25 mouse cellular contexts compared by ENCODE assay signal in the genomic region with DNA sequence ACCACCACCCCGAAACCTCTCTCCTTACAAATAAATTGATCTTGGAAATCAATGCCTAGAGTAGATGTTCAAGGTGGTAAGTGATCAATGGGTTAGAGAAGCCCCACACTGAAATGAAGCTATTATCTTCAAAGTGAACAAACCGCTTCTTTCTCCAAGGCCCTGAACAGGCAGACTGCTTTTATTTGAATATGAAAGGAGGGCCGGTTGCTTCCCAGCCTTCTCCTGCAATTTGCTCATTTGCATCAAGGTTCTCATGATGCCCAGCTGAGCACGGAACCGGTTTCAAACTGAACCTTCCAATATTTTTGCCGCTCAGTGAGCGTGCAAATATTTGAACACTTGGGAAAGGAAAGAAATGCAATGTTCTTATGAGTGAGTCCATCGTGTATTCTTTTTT.
DNase-seq lines count a peak whose midpoint lies in the region; ATAC-seq and TF ChIP-seq lines count a peak whose summit lies in the region.
"Had no signal": no experiment of that assay in that cellular context is flagged by ENCODE, and none has a peak within 500 bp of the region (broad histone marks: within the 10 kb centered on the region; RNA-seq: fewer than 3 reads in every experiment).

No protein-coding gene starts in this region.

- H3K4me1 ChIP-seq in forebrain, embryonic 14.5 days (ENCODE audit: control insufficient read depth, insufficient read depth, low read length), result no peaks in the 10 kb centered on the region; the same call in 1 of the 2 replicates
- H3K4me1 ChIP-seq in forebrain, postnatal 0 days (ENCODE audit: insufficient read depth), result no peaks in the 10 kb centered on the region
- no peaks in the 10 kb centered on the region for H3K4me1 ChIP-seq in limb, embryonic 11.5 days (ENCODE audit: control insufficient read depth, insufficient read depth, low read length)
- peaks cover 13% of the 10 kb centered on the region for H3K4me1 ChIP-seq in limb, embryonic 10.5 days
- H3K4me1 ChIP-seq in midbrain, embryonic 14.5 days (ENCODE audit: control insufficient read depth, insufficient read depth, low read length), result peaks cover 12% of the 10 kb centered on the region
- peaks cover 33% of the 10 kb centered on the region for H3K4me1 ChIP-seq in midbrain, embryonic 13.5 days (replicated peaks)
- H3K4me1 ChIP-seq: embryonic facial prominence, embryonic 13.5 days; intestine, embryonic 15.5 days had no signal

- H3K9me3 ChIP-seq in forebrain, embryonic 14.5 days (replicated peaks; ENCODE audit: control insufficient read depth, low read length), result no peaks in the 10 kb centered on the region
- no peaks in the 10 kb centered on the region for H3K9me3 ChIP-seq in forebrain, postnatal 0 days (ENCODE audit: low read length)
- no peaks in the 10 kb centered on the region for H3K9me3 ChIP-seq in limb, embryonic 11.5 days (ENCODE audit: control insufficient read depth, low read length)
- H3K9me3 ChIP-seq in limb, embryonic 10.5 days (replicated peaks), result no peaks in the 10 kb centered on the region
- H3K9me3 ChIP-seq in midbrain, embryonic 14.5 days (ENCODE audit: control insufficient read depth, low read length), result no peaks in the 10 kb centered on the region
- H3K9me3 ChIP-seq in midbrain, embryonic 13.5 days, result no peaks in the 10 kb centered on the region
- H3K9me3 ChIP-seq: embryonic facial prominence, embryonic 10.5 days; embryonic facial prominence, embryonic 13.5 days; forebrain, embryonic 12.5 days; intestine, embryonic 15.5 days had no signal

- no peak for TF ChIP-seq POLR2A in brain, embryonic 14.5 days (IDR thresholded peaks at IDR 0.05; ENCODE audit: borderline replicate concordance, extremely low read depth, insufficient read depth, insufficient read length, poor library complexity, severe bottlenecking)

- ATAC-seq in forebrain, embryonic 14.5 days, result no peak
- no peak for ATAC-seq in forebrain, postnatal 0 days
- ATAC-seq in limb, embryonic 11.5 days (ENCODE audit: insufficient number of reproducible peaks, low FRiP score, low TSS enrichment, low read depth), result no peak
- no peak for ATAC-seq in midbrain, embryonic 14.5 days (ENCODE audit: low FRiP score, low TSS enrichment)
- ATAC-seq in midbrain, embryonic 13.5 days, result no peak
- ATAC-seq: forebrain, embryonic 16.5 days; intestine, embryonic 15.5 days had no signal

- H3K36me3 ChIP-seq in forebrain, embryonic 14.5 days (ENCODE audit: control insufficient read depth, insufficient read depth, low read length), result no peaks in the 10 kb centered on the region
- H3K36me3 ChIP-seq in forebrain, postnatal 0 days (ENCODE audit: insufficient read depth), result no peaks in the 10 kb centered on the region
- H3K36me3 ChIP-seq in limb, embryonic 11.5 days (ENCODE audit: control insufficient read depth, insufficient read depth, low read length), result no peaks in the 10 kb centered on the region
- no peaks in the 10 kb centered on the region for H3K36me3 ChIP-seq in limb, embryonic 10.5 days
- H3K36me3 ChIP-seq in midbrain, embryonic 14.5 days (ENCODE audit: control insufficient read depth, insufficient read depth, low read length), result no peaks in the 10 kb centered on the region
- no peaks in the 10 kb centered on the region for H3K36me3 ChIP-seq in midbrain, embryonic 13.5 days
- H3K36me3 ChIP-seq: embryonic facial prominence, embryonic 10.5 days; embryonic facial prominence, embryonic 13.5 days; forebrain, embryonic 12.5 days; intestine, embryonic 15.5 days had no signal

- intact Hi-C loops in left cerebral cortex, postnatal 25 days (cut with DNase I), result no loop called here

- WGBS in forebrain, embryonic 14.5 days, result 25% methylated on average over 8 of the region's 8 CpGs
- 35% methylated on average over 8 of the region's 8 CpGs for WGBS in forebrain, postnatal 0 days
- 54% methylated on average over 8 of the region's 8 CpGs for WGBS in limb, embryonic 11.5 days
- WGBS in limb, embryonic 10.5 days, result 50% methylated on average over 8 of the region's 8 CpGs
- WGBS in midbrain, embryonic 14.5 days, result 21% methylated on average over 8 of the region's 8 CpGs
- 26% methylated on average over 8 of the region's 8 CpGs for WGBS in midbrain, embryonic 13.5 days

- no peak overlapping the region for H3K4me2 ChIP-seq in forebrain, embryonic 14.5 days (ENCODE audit: low read length)
- H3K4me2 ChIP-seq in forebrain, postnatal 0 days (ENCODE audit: low read depth), result no peak overlapping the region
- no peak overlapping the region for H3K4me2 ChIP-seq in limb, embryonic 11.5 days (ENCODE audit: low read depth, severe bottlenecking)
- no peak overlapping the region for H3K4me2 ChIP-seq in midbrain, embryonic 14.5 days (ENCODE audit: low read length)
- H3K4me2 ChIP-seq in midbrain, embryonic 13.5 days (replicated peaks), result no peak overlapping the region
- H3K4me2 ChIP-seq: embryonic facial prominence, embryonic 13.5 days; forebrain, embryonic 12.5 days; heart, embryonic 11.5 days; intestine, embryonic 15.5 days had no signal

- no peak overlapping the region for H3K27ac ChIP-seq in forebrain, embryonic 14.5 days (ENCODE audit: low read depth, low read length)
- H3K27ac ChIP-seq in forebrain, postnatal 0 days (ENCODE audit: low read depth, low read length), result no peak overlapping the region
- H3K27ac ChIP-seq in limb, embryonic 11.5 days (replicated peaks; ENCODE audit: low read depth, low read length), result no peak overlapping the region
- H3K27ac ChIP-seq in limb, embryonic 10.5 days, result no peak overlapping the region
- no peak overlapping the region for H3K27ac ChIP-seq in midbrain, embryonic 14.5 days (replicated peaks; ENCODE audit: low read depth, low read length)
- H3K27ac ChIP-seq in midbrain, embryonic 13.5 days, result no peak overlapping the region
- H3K27ac ChIP-seq: embryonic facial prominence, embryonic 10.5 days; embryonic facial prominence, embryonic 13.5 days; forebrain, embryonic 12.5 days; gastrocnemius, adult 2 months; intestine, embryonic 15.5 days had no signal

- peak; percentile 22 for DNase-seq in forebrain, embryonic 14.5 days (ENCODE audit: low spot score)
- no peak for DNase-seq in forebrain, postnatal 0 days
- peak; percentile 14 for DNase-seq in limb, embryonic 11.5 days (ENCODE audit: low spot score)
- no peak for DNase-seq in limb, embryonic 10.5 days (ENCODE audit: low spot score)
- peak; percentile 39 for DNase-seq in midbrain, embryonic 14.5 days
- DNase-seq in brain, embryonic 14.5 days (ENCODE audit: low read depth), result peak; percentile 54
- DNase-seq in left cerebral cortex, postnatal 25 days (ENCODE audit: low spot score in 2 of 2), result no peak
- DNase-seq: adrenal gland, postnatal 10 days; adrenal gland, postnatal 36 days; cerebellum, adult 11 months; cerebellum, adult 2 months; cerebellum, adult 9-11 months; cerebellum, postnatal 25 days; embryo, embryonic 11 days; gastrocnemius, adult 2 months; gastrocnemius, postnatal 14 days; heart, adult 11 months had no signal

- H3K9ac ChIP-seq in forebrain, embryonic 14.5 days (ENCODE audit: low read length), result no peak overlapping the region
- no peak overlapping the region for H3K9ac ChIP-seq in forebrain, postnatal 0 days
- no peak overlapping the region for H3K9ac ChIP-seq in limb, embryonic 11.5 days (ENCODE audit: low read length)
- H3K9ac ChIP-seq in midbrain, embryonic 14.5 days (replicated peaks; ENCODE audit: low read length), result no peak overlapping the region
- H3K9ac ChIP-seq in midbrain, embryonic 13.5 days (replicated peaks), result no peak overlapping the region
- H3K9ac ChIP-seq: embryonic facial prominence, embryonic 13.5 days; forebrain, embryonic 12.5 days; intestine, embryonic 15.5 days had no signal

- H3K4me3 ChIP-seq in forebrain, embryonic 14.5 days (ENCODE audit: low read depth, low read length), result no peak overlapping the region
- no peak overlapping the region for H3K4me3 ChIP-seq in forebrain, postnatal 0 days (ENCODE audit: low read depth, low read length)
- no peak overlapping the region for H3K4me3 ChIP-seq in limb, embryonic 11.5 days (ENCODE audit: low read depth, low read length)
- H3K4me3 ChIP-seq in limb, embryonic 10.5 days, result no peak overlapping the region
- H3K4me3 ChIP-seq in midbrain, embryonic 14.5 days (replicated peaks; ENCODE audit: low read depth, low read length), result no peak overlapping the region
- H3K4me3 ChIP-seq in midbrain, embryonic 13.5 days (replicated peaks), result no peak overlapping the region
- H3K4me3 ChIP-seq: embryonic facial prominence, embryonic 10.5 days; embryonic facial prominence, embryonic 13.5 days; erythroblast, embryonic 14.5 days; forebrain, embryonic 12.5 days; gastrocnemius, adult 2 months; intestine, embryonic 15.5 days had no signal

- no peak for TF ChIP-seq CTCF in forebrain, postnatal 0 days (IDR thresholded peaks at IDR 0.05; ENCODE audit: low read depth)
- no peak for TF ChIP-seq CTCF in brain, embryonic 14.5 days (IDR thresholded peaks at IDR 0.05; ENCODE audit: borderline replicate concordance, extremely low read depth, insufficient read depth, insufficient read length)

- 0 out of 2 replicates have a peak, but pooled peaks cover 3% of the 10 kb centered on the region for H3K27me3 ChIP-seq in forebrain, embryonic 14.5 days (replicated peaks; ENCODE audit: control insufficient read depth, insufficient read depth, low read length)
- H3K27me3 ChIP-seq in forebrain, postnatal 0 days (ENCODE audit: insufficient read depth, low read length), result no peaks in the 10 kb centered on the region
- no peaks in the 10 kb centered on the region for H3K27me3 ChIP-seq in limb, embryonic 11.5 days (ENCODE audit: control insufficient read depth, insufficient read depth, low read length)
- H3K27me3 ChIP-seq in limb, embryonic 10.5 days (ENCODE audit: low read depth, poor library complexity, severe bottlenecking), result 0 out of 2 replicates have a peak, but pooled peaks cover 8% of the 10 kb centered on the region
- no peaks in the 10 kb centered on the region for H3K27me3 ChIP-seq in midbrain, embryonic 14.5 days (ENCODE audit: control insufficient read depth, insufficient read depth, low read length)
- H3K27me3 ChIP-seq in midbrain, embryonic 13.5 days, result no peaks in the 10 kb centered on the region
- H3K27me3 ChIP-seq: forebrain, embryonic 12.5 days; intestine, embryonic 15.5 days had no signal

Comparison
In these comparisons a context has a peak if more than half of its experiments do, and no peak if none do; other contexts are left out.
1. DNase-seq: peak in forebrain, embryonic 14.5 days (single experiment), limb, embryonic 11.5 days (single experiment), midbrain, embryonic 14.5 days (single experiment) and brain, embryonic 14.5 days (single experiment); none in forebrain, postnatal 0 days (single experiment), limb, embryonic 10.5 days (single experiment) and left cerebral cortex, postnatal 25 days (0 of 2).